Mouse (Mus musculus) forebrain, embryonic 12.5 days (tissue): Measurements from ENCODE around the gene Gm12666. TPM values are rescaled to one million over a fixed set of nuclear protein-coding genes. Genes with fewer than 3 reads are reported as not detected.
"Not testable (repeated sequence)": the region's sequence is repeated elsewhere in the genome, so short reads cannot be mapped to it uniquely, and the experiment has no call there.

Experiments
- ATAC-seq: fragments of 200-750 bp; cut with Nextera tagmentation; 2 replicates; pipeline ENCODE4 v1.8.0; 2017; ENCODE audit warnings: moderate TSS enrichment; ENCODE audit not compliant: low FRiP score
- H3K27ac ChIP-seq: fragments of 300-500 bp; sonication (generic); 2 replicates; pipeline ENCODE4 v1.5.1; 2016; ENCODE audit warnings: mild to moderate bottlenecking
- H3K27me3 ChIP-seq: fragments of 300-500 bp; sonication (generic); 2 replicates; pipeline ENCODE4 v1.6.1; 2016; ENCODE audit warnings: mild to moderate bottlenecking
- H3K36me3 ChIP-seq: fragments of 300-500 bp; sonication (generic); replicated peaks from 2 replicates; pipeline ENCODE4 v1.6.1; 2016; ENCODE audit warnings: mild to moderate bottlenecking
- H3K4me1 ChIP-seq: fragments of 300-500 bp; sonication (generic); 2 replicates; pipeline ENCODE4 v1.6.1; 2016
- H3K4me2 ChIP-seq: fragments of 300-500 bp; sonication (generic); 2 replicates; pipeline ENCODE4 v1.6.1; 2016; ENCODE audit warnings: mild to moderate bottlenecking, moderate library complexity
- H3K4me3 ChIP-seq: fragments of 300-500 bp; sonication (generic); replicated peaks from 2 replicates; pipeline ENCODE4 v1.5.1; 2016; ENCODE audit warnings: mild to moderate bottlenecking
- H3K9ac ChIP-seq: fragments of 300-500 bp; sonication (generic); 2 replicates; pipeline ENCODE4 v1.6.1; 2016; ENCODE audit warnings: mild to moderate bottlenecking
- H3K9me3 ChIP-seq: fragments of 300-500 bp; sonication (generic); 2 replicates; pipeline ENCODE4 v1.6.1; 2016
- WGBS: fragments of 180-500 bp; shearing (Covaris S2); methylation state at CpG from one replicate; pipeline ENCODE4 v1.1.7; 2016; 5-methylcytosine and 5-hydroxymethylcytosine counted together
- polyA plus RNA-seq: library from polyadenylated mRNA; unstranded; fragments of >200 nt; fragmentation: Nextera tagmentation; extraction: Ambion mirVana; gene quantifications from 2 replicates; pipeline ENCODE4 v1.2.1, GENCODE M21; 2016

The Gm12666 gene
- polyA plus RNA-seq = not detected in 2 replicates

DNA sequence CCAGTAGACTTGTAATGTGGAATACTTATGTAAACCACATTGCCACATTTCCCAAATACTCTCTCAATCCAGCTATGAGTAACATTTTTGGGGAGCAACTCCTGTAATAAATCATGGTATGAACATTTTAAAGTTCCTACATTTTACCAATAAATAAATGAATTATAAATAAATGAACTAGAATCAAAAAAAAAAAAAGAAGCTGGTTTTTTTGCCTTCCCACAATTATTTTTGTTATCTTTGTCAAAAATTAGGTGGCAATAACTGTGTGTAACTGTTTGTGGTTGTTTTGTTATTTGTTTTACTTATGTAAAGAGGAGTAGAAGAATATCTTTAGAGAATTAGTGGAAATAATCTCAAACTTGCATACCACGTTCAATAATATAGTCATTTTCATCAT is at the start of gene Gm12666:
Gene Gm12666 (minus strand): TSS at position 101 of the 400 bp plus-strand sequence.
- WGBS = 95% methylated on average over 1 of the region's 1 CpGs
- H3K9ac ChIP-seq, ATAC-seq: not testable (repeated sequence)

DNA sequence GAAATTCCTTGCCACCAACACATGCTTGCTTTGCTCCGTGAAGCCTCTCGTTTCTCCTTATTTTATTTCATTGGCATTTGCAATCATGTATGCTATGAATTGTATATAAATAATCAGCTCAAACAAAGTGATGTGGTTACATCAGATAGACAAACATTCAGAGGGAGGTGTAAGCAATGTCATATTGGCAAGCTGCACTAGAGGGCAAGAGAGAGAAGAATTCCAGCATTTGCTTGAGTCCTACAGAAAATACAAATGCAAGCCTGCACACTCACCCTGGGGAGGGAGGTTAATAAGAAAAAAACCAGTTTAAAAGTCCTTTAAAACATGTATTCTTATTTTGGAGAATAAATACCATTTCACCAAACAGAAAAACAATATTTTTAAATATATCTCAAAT is 34.8 kb upstream of the Gm12666 start:
- no peak for ATAC-seq
- no peaks in the 10 kb centered on the region for H3K27me3 ChIP-seq
- H3K4me3 ChIP-seq = no peak overlapping the region
- no peaks in the 10 kb centered on the region for H3K4me1 ChIP-seq
- H3K27ac ChIP-seq = no peak overlapping the region
- H3K9me3 ChIP-seq = no peaks in the 10 kb centered on the region
- no peaks in the 10 kb centered on the region for H3K36me3 ChIP-seq
- H3K9ac ChIP-seq = no peak overlapping the region
- no peak overlapping the region for H3K4me2 ChIP-seq
- 82% methylated on average over 2 of the region's 2 CpGs for WGBS

More for the DNA sequence above, at the start of gene Gm12666:
- H3K27me3 ChIP-seq, H3K27ac ChIP-seq, H3K4me3 ChIP-seq, H3K4me2 ChIP-seq, H3K36me3 ChIP-seq, H3K9me3 ChIP-seq, H3K4me1 ChIP-seq: not testable (repeated sequence)

DNA sequence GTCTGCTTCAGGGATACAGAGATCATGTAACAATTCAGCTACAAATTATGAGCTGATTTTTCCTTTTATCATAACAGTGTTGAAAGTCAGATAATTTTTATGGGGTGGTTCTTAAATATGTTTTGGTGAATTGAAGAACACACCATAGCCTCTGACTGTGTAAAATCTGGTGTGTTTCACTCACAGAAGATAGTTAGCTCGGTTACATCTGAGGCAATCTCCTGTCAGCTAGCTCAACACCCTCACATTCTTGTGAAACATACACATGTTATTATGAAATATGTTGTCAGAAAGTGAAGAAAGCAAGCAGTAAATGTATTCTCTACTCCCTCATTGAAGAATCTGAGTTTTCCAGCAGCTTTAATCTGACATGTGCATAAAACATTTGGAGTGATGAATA is 24.7 kb upstream of the Gm12666 start:
- ATAC-seq = no peak
- Histone ChIP-seq H3K27me3 (no peaks in the 10 kb centered on the region), H3K4me3 (no peak overlapping the region), H3K36me3 (no peaks in the 10 kb centered on the region), H3K27ac (no peak overlapping the region), H3K9ac (no peak overlapping the region), H3K4me1 (no peaks in the 10 kb centered on the region), H3K4me2 (no peak overlapping the region), H3K9me3 (no peaks in the 10 kb centered on the region)
- 86% methylated on average over 1 of the region's 1 CpGs for WGBS

DNA sequence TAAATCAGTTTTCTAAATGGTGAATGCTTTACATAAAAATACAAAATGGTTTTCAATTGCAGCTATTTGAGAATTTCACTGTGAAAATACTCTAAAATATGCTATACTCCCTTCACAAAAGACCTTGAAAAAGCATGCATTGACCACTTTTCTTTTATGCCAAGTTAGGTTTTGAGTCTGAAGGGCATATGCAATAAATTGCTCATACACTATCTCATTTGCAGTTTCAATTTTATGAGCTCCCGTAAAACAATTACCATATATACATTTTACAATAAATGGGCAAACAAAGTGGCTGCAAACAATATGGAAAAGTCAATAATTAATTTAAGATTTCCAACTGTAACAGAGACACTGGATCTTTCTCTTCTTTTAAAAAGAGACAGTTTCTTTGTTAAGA is 38.9 kb downstream of the Gm12666 start:
- no peaks in the 10 kb centered on the region for H3K4me1 ChIP-seq
- H3K4me2 ChIP-seq = no peak overlapping the region
- H3K9me3 ChIP-seq = no peaks in the 10 kb centered on the region
- no peaks in the 10 kb centered on the region for H3K27me3 ChIP-seq
- H3K27ac ChIP-seq = no peak overlapping the region
- 87% methylated on average over 1 of the region's 1 CpGs for WGBS
- ATAC-seq = no peak
- no peak overlapping the region for H3K4me3 ChIP-seq
- no peaks in the 10 kb centered on the region for H3K36me3 ChIP-seq
- no peak overlapping the region for H3K9ac ChIP-seq

DNA sequence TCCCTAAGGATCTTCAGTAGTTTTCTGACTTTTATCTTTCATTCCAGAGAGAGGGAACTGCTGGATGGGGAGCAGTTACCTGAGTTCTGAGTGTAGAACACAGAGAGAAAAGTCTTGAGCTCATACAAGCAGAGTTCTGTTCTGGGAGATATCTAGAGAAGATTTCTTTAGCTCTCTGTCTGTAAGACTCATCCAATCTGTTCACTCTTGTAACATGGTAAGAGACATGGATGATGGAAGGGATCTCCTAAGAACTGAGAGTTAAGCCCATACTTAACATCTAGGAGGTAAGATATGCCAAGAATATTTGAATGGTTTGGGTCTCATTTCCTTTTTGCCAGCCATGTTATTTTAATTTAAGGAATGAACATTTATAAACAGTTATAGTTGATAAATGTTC is 44.4 kb downstream of the Gm12666 start, which contains the start of gene Izumo3:
Gene Izumo3 (minus strand): TSS at position 101 of the 400 bp plus-strand sequence.
- no peak within 1 kb of the TSS for H3K27ac ChIP-seq
- H3K4me3 ChIP-seq = no peak within 1 kb of the TSS
- no peaks in the 10 kb centered on the region for H3K27me3 ChIP-seq
- H3K4me1 ChIP-seq = no peaks in the 10 kb centered on the region
- H3K4me2 ChIP-seq = no peak within 1 kb of the TSS
- no peak for ATAC-seq
- H3K36me3 ChIP-seq = no peaks in the 10 kb centered on the region
- H3K9me3 ChIP-seq = no peaks in the 10 kb centered on the region
- no peak within 1 kb of the TSS for H3K9ac ChIP-seq

Other genes with a start within 250 kb of the Gm12666 start
- not detected in 2 replicates for gene Izumo3, start 44.5 kb downstream of the Gm12666 start, polyA plus RNA-seq